Mouse (Mus musculus) testis, postnatal 14 days (tissue): ENCODE measurements around the gene C77080.
A peak's percentile ranks its signal among the peaks of the same experiment; 100 is the strongest.

Experiments used
- DNase-seq: peaks from one replicate; pipeline ENCODE4 v3.0.0; 2021; ENCODE audit warnings: low spot score

Gene C77080

GRCm38 (mm10) chr4:129261196-129261595 lies at the start of gene C77080:
Gene C77080, minus strand, starts transcription at chr4:129261404.
- DNase-seq = no peak

GRCm38 (mm10) chr4:129307936-129308335 lies 46.7 kb upstream of the C77080 start:
- DNase-seq = no peak

DNA sequence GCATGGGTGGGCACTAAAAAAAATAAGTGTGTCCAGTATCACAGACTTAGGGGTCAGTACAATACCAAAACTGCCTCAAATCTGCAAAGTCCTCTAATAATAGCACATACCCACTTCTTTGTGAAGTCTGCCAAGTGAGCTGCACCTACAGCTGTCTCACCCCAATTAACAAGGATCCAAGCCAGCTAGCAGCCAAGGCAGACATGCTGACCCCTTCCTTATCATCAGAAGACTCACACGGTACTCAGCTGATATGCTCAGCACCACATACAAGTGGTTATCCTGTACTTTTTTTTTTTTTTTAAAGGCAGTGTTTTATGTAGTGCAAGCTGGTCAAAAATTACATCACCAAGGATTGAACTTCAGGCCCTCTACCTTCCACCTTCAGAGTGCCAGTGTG lies 43.1 kb upstream of the C77080 start:
- DNase-seq = no peak

DNA sequence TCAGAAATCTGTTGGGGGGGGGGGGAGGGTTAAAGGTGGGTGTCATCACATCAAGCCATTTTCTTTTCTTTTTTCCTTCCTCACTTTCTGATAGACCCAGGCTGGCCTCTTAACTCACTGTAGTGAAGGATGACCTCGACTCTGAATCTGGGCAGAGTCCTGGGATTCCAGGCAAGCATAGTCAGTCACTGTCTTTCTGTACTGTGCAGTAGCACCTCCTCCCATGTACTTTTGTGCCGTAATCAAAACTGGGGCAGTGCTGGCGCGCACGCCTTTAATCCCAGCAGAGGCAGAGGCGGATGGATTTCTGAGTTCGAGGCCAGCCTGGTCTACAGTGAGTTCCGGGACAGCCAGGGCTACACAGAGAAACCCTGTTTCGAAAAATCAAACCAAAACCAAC lies 42.6 kb upstream of the C77080 start:
- no peak for DNase-seq

GRCm38 (mm10) chr4:129303401-129303800 lies 42.2 kb upstream of the C77080 start:
- no peak for DNase-seq

GRCm38 (mm10) chr4:129299121-129299520 lies 37.9 kb upstream of the C77080 start:
- no peak for DNase-seq

DNA sequence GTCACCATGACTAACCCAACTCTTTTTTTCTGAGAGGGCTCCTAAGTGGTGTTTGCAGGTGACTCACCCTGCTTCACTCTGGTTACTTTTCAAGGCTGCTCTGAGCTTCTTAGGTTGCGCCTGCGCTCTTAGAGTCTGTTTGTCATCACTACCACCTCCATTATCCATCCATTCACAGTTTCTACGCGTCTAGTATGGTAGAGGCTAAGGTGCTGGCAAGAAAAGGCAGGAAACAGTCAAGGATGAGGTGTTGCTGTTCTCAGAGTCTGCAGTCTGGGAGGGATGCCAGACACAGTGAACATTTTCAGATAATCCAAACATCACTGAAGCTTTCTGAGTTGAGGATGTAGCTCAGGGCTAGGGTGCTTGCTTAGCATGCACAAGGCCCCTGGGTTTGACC lies 36.5 kb upstream of the C77080 start:
- no peak for DNase-seq

DNA sequence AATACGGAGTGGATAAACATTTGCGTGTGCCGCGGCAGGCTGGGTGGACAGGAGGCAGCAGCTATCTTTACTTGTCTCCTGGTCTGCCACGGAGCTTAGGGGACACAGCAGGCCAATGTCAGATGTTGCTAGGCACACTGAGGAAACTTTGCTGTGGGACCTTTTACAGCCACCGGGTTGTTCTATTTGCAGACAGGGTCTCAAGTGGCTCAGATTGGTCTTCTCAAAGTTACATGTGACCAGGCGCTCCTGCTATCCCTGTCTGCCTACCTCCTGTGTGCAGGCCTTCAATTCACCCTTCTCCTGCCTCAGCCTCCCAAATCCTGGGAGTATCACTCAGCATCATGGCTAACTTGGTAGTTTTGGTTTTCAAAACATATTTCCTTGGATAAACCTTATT lies 34.9 kb upstream of the C77080 start:
- no peak for DNase-seq

- DNase-seq = no peak
These were observed 34.0 kb upstream of the C77080 start for GRCm38 (mm10) chr4:129295188-129295587.

DNA sequence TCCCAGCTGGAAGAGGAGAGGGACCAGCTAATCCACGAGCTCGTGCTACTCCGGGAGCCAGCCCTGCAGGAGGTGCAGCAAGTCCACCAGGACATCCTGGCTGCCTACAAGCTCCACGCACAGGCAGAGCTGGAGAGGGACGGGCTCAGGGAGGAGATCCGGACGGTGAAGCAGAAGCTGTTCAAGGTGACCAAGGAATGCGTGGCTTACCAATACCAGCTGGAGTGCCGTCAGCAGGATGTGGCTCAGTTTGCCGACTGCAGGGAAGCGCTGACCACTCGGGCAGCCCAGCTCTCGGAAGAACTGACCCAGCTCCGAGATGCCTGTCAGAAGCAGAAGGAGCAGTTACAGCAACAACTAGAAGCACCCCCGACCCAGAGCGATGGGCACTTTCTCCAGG lies 32.5 kb upstream of the C77080 start:
- DNase-seq = peak; percentile 35

GRCm38 (mm10) chr4:129292831-129293230 lies 31.6 kb upstream of the C77080 start:
- DNase-seq = no peak

GRCm38 (mm10) chr4:129289671-129290070 lies 28.5 kb upstream of the C77080 start:
- no peak for DNase-seq

DNA sequence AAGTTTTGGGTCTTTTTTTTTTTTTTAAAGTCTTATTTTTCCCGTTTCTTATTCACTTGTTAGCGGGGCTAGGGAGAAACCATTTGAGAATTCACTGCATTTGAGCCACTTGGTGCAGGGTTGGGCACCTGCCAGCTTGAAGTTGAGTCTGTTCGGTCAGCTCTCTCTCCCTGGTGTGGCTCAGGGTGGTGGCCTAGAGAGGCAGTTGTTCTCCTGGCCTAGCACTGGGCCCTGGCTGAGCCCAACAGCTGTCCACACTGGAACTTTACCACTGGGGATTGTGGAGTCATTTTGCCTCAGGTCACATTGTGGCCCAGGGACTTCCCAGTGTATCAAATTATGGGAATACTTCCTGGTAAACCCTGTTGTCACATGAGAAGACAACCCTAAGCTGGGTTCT lies 26.9 kb upstream of the C77080 start:
- DNase-seq = no peak

DNA sequence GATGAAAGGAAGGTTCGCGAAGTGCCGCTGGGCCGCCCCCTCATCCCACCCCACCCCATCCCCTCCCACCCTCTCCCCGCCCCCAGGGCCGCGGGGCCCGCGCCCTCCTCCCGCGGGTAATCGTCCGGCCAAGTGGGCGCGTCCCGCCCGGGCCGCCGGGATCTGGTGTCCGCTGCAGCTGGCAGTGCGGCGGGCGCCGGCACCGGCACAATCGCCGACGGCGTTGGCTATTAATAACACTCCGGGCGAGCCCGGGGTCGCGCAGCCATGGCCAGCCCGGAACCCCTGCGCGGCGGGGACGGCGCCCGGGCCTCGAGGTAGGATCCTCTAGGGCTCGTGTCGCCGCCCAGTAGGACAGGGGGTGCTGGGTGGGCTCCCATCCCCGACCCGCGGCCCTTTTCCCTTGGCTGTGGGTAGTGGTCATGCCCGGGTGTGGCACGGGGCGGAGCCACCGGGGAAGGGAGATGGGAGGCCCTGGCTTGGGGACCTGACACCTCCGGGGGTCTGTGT lies 26.3 kb upstream of the C77080 start, which contains the start of gene Sync:
Gene Sync (plus strand): TSS at position 146 of the 510 bp plus-strand sequence.
- DNase-seq = no peak

- DNase-seq = no peak
These were observed 25.7 kb upstream of the C77080 start for GRCm38 (mm10) chr4:129286683-129287471.

GRCm38 (mm10) chr4:129286001-129286682 lies 24.9 kb upstream of the C77080 start:
- DNase-seq = no peak

- no peak for DNase-seq
These were observed 23.5 kb upstream of the C77080 start for GRCm38 (mm10) chr4:129284685-129285084.

DNA sequence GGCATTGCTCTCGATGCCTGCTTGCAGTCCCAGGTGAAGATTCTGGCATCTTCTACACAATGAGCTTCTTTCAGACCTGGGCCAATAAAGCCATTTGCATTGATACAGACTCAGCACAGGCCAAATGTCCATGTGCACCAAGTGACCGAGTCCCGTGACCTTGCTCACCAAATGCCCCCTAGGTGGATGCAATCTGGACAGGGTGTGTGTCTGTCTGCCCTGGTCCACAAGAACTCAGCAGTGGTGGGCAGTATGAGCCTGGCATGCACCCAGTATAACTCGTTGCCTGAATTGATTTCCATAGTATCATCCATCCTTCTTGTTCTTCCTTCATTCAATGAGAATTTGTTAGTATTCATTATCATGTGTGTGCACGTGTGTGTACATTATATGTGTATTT lies 22.0 kb upstream of the C77080 start:
- no peak for DNase-seq

DNA sequence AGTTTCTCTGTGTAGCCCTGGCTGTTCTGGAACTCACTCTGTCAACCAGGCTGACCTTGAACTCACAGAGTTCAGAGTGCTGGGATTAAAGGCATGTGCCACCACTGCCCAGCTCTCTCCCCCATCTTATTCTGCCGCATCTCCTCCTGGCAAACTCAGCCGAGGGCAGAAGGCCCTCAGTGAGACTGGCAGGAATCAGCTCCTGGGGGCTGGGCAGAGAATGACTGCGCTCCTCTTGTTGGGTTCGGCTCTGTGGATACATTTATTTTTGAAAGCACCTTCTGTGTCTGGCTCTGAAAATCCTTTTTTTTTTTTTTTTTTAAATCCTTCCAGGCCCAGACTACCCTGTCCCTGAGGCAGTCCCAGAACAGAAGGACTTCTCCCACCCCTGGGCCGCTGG lies 21.6 kb upstream of the C77080 start:
- no peak for DNase-seq

- DNase-seq = peak; percentile 92
These were observed 15.3 kb upstream of the C77080 start for GRCm38 (mm10) chr4:129276453-129276865.

DNA sequence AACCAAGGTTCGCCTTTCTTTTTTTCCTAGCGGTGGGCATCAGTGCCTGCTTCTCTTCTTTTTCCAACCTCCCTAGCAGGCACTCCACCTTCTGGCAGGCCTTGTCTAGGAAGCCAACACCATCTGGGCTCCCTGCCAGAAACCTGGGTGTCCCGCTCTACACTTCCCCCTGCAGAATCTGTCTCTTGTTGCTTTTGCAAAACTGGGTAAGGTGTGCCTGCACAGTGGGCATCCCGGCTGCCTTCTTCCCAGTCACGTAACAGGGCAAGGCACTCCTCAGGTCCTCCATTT lies 11.5 kb upstream of the C77080 start:
- no peak for DNase-seq

- peak; percentile 37 for DNase-seq
These were observed 11.0 kb upstream of the C77080 start for GRCm38 (mm10) chr4:129271991-129272755.

- DNase-seq = no peak
These were observed 7.5 kb upstream of the C77080 start for GRCm38 (mm10) chr4:129268698-129269097.
